In genomic region chr17:3369631-3370030, GRCm38 (mm10) we compare ENCODE assay signal across 10 mouse cellular contexts. TPM values are rescaled to one million over a fixed set of nuclear protein-coding genes. Genes with fewer than 3 reads are reported as not detected.
A peak's percentile ranks its signal among the peaks of the same experiment; 100 is the strongest.
DNase-seq lines count a peak whose midpoint lies in the region; ATAC-seq lines count a peak whose summit lies in the region.
"Had no signal": no experiment of that assay in that cellular context is flagged by ENCODE, and none has a peak within 500 bp of the region (broad histone marks: within the 10 kb centered on the region; RNA-seq: fewer than 3 reads in every experiment).

No protein-coding gene starts in this region.

- peak; percentile 89 for DNase-seq in heart, adult 11 months
- peak; percentile 19 for DNase-seq in ovary, postnatal 36 days (ENCODE audit: low spot score)
- DNase-seq in ovary, postnatal 10 days (ENCODE audit: low spot score) = no peak
- DNase-seq in heart, postnatal 36 days = peak; percentile 12 to 14
- DNase-seq in right cerebral cortex, postnatal 36 days (ENCODE audit: low spot score in 2 of 2) = no peak
- DNase-seq in c-Kit-positive CD71-positive TER-119-positive erythroid progenitor cells, embryonic 14.5 days (ENCODE audit: low spot score) = no peak
- DNase-seq: midbrain, embryonic 14.5 days; thymus, postnatal 25 days had no signal

- no peak overlapping the region for H3K27ac ChIP-seq in heart, embryonic 11.5 days (ENCODE audit: low read depth, low read length)
- H3K27ac ChIP-seq in stomach, embryonic 16.5 days (ENCODE audit: low read length) = peak overlapping the region; percentile 74

- H3K9me3 ChIP-seq in heart, embryonic 11.5 days (replicated peaks; ENCODE audit: control insufficient read depth, low read length) = no peaks in the 10 kb centered on the region
- H3K9me3 ChIP-seq in stomach, embryonic 16.5 days (replicated peaks; ENCODE audit: control insufficient read depth, low read length) = no peaks in the 10 kb centered on the region

- no peak overlapping the region for H3K9ac ChIP-seq in heart, embryonic 11.5 days (ENCODE audit: low read depth, low read length)
- no peak overlapping the region for H3K9ac ChIP-seq in stomach, embryonic 16.5 days (ENCODE audit: low read length)

- intact Hi-C loops in heart, postnatal 36 days (cut with DNase I) = no loop called here

- H3K4me3 ChIP-seq in heart, embryonic 11.5 days (ENCODE audit: low read depth, low read length) = no peak overlapping the region
- no peak overlapping the region; the same call in 1 of the 2 replicates for H3K4me3 ChIP-seq in stomach, embryonic 16.5 days (replicated peaks; ENCODE audit: low read length)

- WGBS in heart, embryonic 11.5 days (ENCODE audit: insufficient replicate concordance) = 72% methylated on average over 4 of the region's 4 CpGs
- WGBS in stomach, embryonic 16.5 days = 35% methylated on average over 4 of the region's 4 CpGs

- no peaks in the 10 kb centered on the region for H3K36me3 ChIP-seq in heart, embryonic 11.5 days (ENCODE audit: control insufficient read depth, insufficient read depth, low read length)
- no peaks in the 10 kb centered on the region for H3K36me3 ChIP-seq in stomach, embryonic 16.5 days (ENCODE audit: control insufficient read depth, insufficient read depth, low read length)

- no peak overlapping the region for H3K4me2 ChIP-seq in heart, embryonic 11.5 days
- peak overlapping the region; percentile 26; the same call in 1 of the 2 replicates for H3K4me2 ChIP-seq in stomach, embryonic 16.5 days (ENCODE audit: low read depth, low read length)

- H3K27me3 ChIP-seq in heart, embryonic 11.5 days (ENCODE audit: control insufficient read depth, insufficient read depth, low read length) = no peaks in the 10 kb centered on the region
- no peaks in the 10 kb centered on the region for H3K27me3 ChIP-seq in stomach, embryonic 16.5 days (ENCODE audit: control insufficient read depth, insufficient read depth, low read length)

- ATAC-seq in heart, embryonic 11.5 days (replicated peaks; ENCODE audit: insufficient number of reproducible peaks, low FRiP score, low TSS enrichment) = no peak
- ATAC-seq in stomach, embryonic 16.5 days (ENCODE audit: insufficient read depth, low FRiP score) = peak; percentile 62; the same call in 1 of the 2 replicates

- H3K4me1 ChIP-seq in heart, embryonic 11.5 days (ENCODE audit: control insufficient read depth, insufficient read depth, low read length) = no peaks in the 10 kb centered on the region
- H3K4me1 ChIP-seq in stomach, embryonic 16.5 days (ENCODE audit: control insufficient read depth, insufficient read depth, low read length) = peaks cover 14% of the 10 kb centered on the region

RNA-seq across cellular contexts. Expression of gene Tiam2, which starts 43.3 kb away (rescaled TPM):
- 3.2 and 4.4 TPM in 2 replicates for polyA plus RNA-seq in heart, embryonic 11.5 days (2014; fragmentation: Nextera tagmentation; extraction: Ambion mirVana)
- 1 to 10 TPM; 1.4 to 2.3 TPM for total RNA-seq in heart, postnatal 36 days (2021)
- 4.7 and 5.0 TPM in 2 replicates for polyA plus RNA-seq in stomach, embryonic 16.5 days (2015; fragmentation: Nextera tagmentation; extraction: Ambion mirVana)

Comparison
In these comparisons a context has a peak if more than half of its experiments do, and no peak if none do; other contexts are left out.
1. DNase-seq: peak in heart, adult 11 months (single experiment), ovary, postnatal 36 days (single experiment) and heart, postnatal 36 days (2 of 2); none in ovary, postnatal 10 days (single experiment), right cerebral cortex, postnatal 36 days (0 of 2) and c-Kit-positive CD71-positive TER-119-positive erythroid progenitor cells, embryonic 14.5 days (single experiment).